Mouse (Mus musculus): Measurements from ENCODE around the gene Actn3. TPM values are rescaled to one million over a fixed set of nuclear protein-coding genes. Genes with fewer than 3 reads are reported as not detected.

Actn3 gene
- polyA plus RNA-seq (2012; rRNA removed), result 0.32 and 0.58 TPM in 2 replicates

- 5% methylated on average over 17 of the region's 17 CpGs for WGBS
- H3K27ac ChIP-seq (ENCODE audit: insufficient read depth, low read depth, low read length), result no peak within 1 kb of the TSS
Measured at GRCm38 (mm10) chr19:4877785-4878184, at the start of gene Actn3. Gene Actn3, minus strand, starts transcription at chr19:4877909.

GRCm38 (mm10) chr19:4925121-4925860 lies 47.6 kb upstream of the Actn3 start:
- WGBS, result 96% methylated on average over 11 of the region's 11 CpGs

More at GRCm38 (mm10) chr19:4877785-4878184, at the start of gene Actn3:
- H3K36me3 ChIP-seq (ENCODE audit: control insufficient read depth, insufficient read depth, low read length), result no peaks in the 10 kb centered on the region
- H3K27me3 ChIP-seq (ENCODE audit: control insufficient read depth, insufficient read depth, low read length), result 0 out of 2 replicates have a peak, but pooled peaks cover 2% of the 10 kb centered on the region
- H3K4me1 ChIP-seq (ENCODE audit: control insufficient read depth, insufficient read depth, insufficient read length, low read length), result peaks cover 6% of the 10 kb centered on the region
- H3K4me3 ChIP-seq (ENCODE audit: low read depth, low read length), result peak within 1 kb of the TSS; percentile 92
- TF ChIP-seq POLR2A (IDR thresholded peaks at IDR 0.05; ENCODE audit: low read depth, low read length) (no peak), CTCF (IDR thresholded peaks at IDR 0.05; ENCODE audit: extremely low read depth, insufficient read length, insufficient replicate concordance, low read depth, low read length) (no peak)

GRCm38 (mm10) chr19:4919652-4920051 lies 41.9 kb upstream of the Actn3 start:
- H3K27me3 ChIP-seq (ENCODE audit: control insufficient read depth, insufficient read depth, low read length), result no peaks in the 10 kb centered on the region

More at GRCm38 (mm10) chr19:4925121-4925860, 47.6 kb upstream of the Actn3 start:
- Histone ChIP-seq H3K27ac (ENCODE audit: insufficient read depth, low read depth, low read length) (no peak overlapping the region), H3K4me1 (ENCODE audit: control insufficient read depth, insufficient read depth, insufficient read length, low read length) (peaks cover 12% of the 10 kb centered on the region; the same call in 1 of the 2 replicates), H3K27me3 (ENCODE audit: control insufficient read depth, insufficient read depth, low read length) (no peaks in the 10 kb centered on the region), H3K4me3 (ENCODE audit: low read depth, low read length) (no peak overlapping the region), H3K36me3 (ENCODE audit: control insufficient read depth, insufficient read depth, low read length) (peaks cover 35% of the 10 kb centered on the region)
- TF ChIP-seq CTCF (IDR thresholded peaks at IDR 0.05; ENCODE audit: extremely low read depth, insufficient read length, insufficient replicate concordance, low read depth, low read length) (no peak), POLR2A (IDR thresholded peaks at IDR 0.05; ENCODE audit: low read depth, low read length) (no peak)

GRCm38 (mm10) chr19:4916827-4917226 lies 39.1 kb upstream of the Actn3 start:
- Histone ChIP-seq H3K4me3 (ENCODE audit: low read depth, low read length) (no peak overlapping the region), H3K27me3 (ENCODE audit: control insufficient read depth, insufficient read depth, low read length) (no peaks in the 10 kb centered on the region), H3K27ac (ENCODE audit: insufficient read depth, low read depth, low read length) (no peak overlapping the region), H3K36me3 (ENCODE audit: control insufficient read depth, insufficient read depth, low read length) (peaks cover 88% of the 10 kb centered on the region), H3K4me1 (ENCODE audit: control insufficient read depth, insufficient read depth, insufficient read length, low read length) (no peaks in the 10 kb centered on the region)
- WGBS, result 55% methylated on average over 10 of the region's 10 CpGs
- TF ChIP-seq CTCF (IDR thresholded peaks at IDR 0.05; ENCODE audit: extremely low read depth, insufficient read length, insufficient replicate concordance, low read depth, low read length), result no peak

More at GRCm38 (mm10) chr19:4919652-4920051, 41.9 kb upstream of the Actn3 start:
- 84% methylated on average over 6 of the region's 6 CpGs for WGBS
- no peak overlapping the region for H3K27ac ChIP-seq (ENCODE audit: insufficient read depth, low read depth, low read length)
- H3K36me3 ChIP-seq (ENCODE audit: control insufficient read depth, insufficient read depth, low read length), result peaks cover 86% of the 10 kb centered on the region
- no peaks in the 10 kb centered on the region for H3K4me1 ChIP-seq (ENCODE audit: control insufficient read depth, insufficient read depth, insufficient read length, low read length)
- no peak overlapping the region for H3K4me3 ChIP-seq (ENCODE audit: low read depth, low read length)
- TF ChIP-seq POLR2A (IDR thresholded peaks at IDR 0.05; ENCODE audit: low read depth, low read length) (no peak), CTCF (IDR thresholded peaks at IDR 0.05; ENCODE audit: extremely low read depth, insufficient read length, insufficient replicate concordance, low read depth, low read length) (no peak)

GRCm38 (mm10) chr19:4915924-4916603 lies 38.4 kb upstream of the Actn3 start:
- H3K36me3 ChIP-seq (ENCODE audit: control insufficient read depth, insufficient read depth, low read length), result peaks cover 86% of the 10 kb centered on the region

GRCm38 (mm10) chr19:4909376-4909775 lies 31.7 kb upstream of the Actn3 start:
- TF ChIP-seq CTCF (IDR thresholded peaks at IDR 0.05; ENCODE audit: extremely low read depth, insufficient read length, insufficient replicate concordance, low read depth, low read length), result no peak
- TF ChIP-seq POLR2A (IDR thresholded peaks at IDR 0.05; ENCODE audit: low read depth, low read length), result no peak
- H3K4me1 ChIP-seq (ENCODE audit: control insufficient read depth, insufficient read depth, insufficient read length, low read length), result no peaks in the 10 kb centered on the region
- no peaks in the 10 kb centered on the region for H3K27me3 ChIP-seq (ENCODE audit: control insufficient read depth, insufficient read depth, low read length)
- H3K36me3 ChIP-seq (ENCODE audit: control insufficient read depth, insufficient read depth, low read length), result peaks cover 52% of the 10 kb centered on the region
- H3K27ac ChIP-seq (ENCODE audit: insufficient read depth, low read depth, low read length), result no peak overlapping the region
- H3K4me3 ChIP-seq (ENCODE audit: low read depth, low read length), result no peak overlapping the region
- 95% methylated on average over 7 of the region's 7 CpGs for WGBS

More at GRCm38 (mm10) chr19:4915924-4916603, 38.4 kb upstream of the Actn3 start:
- Histone ChIP-seq H3K27me3 (ENCODE audit: control insufficient read depth, insufficient read depth, low read length) (no peaks in the 10 kb centered on the region), H3K4me3 (ENCODE audit: low read depth, low read length) (no peak overlapping the region), H3K27ac (ENCODE audit: insufficient read depth, low read depth, low read length) (no peak overlapping the region), H3K4me1 (ENCODE audit: control insufficient read depth, insufficient read depth, insufficient read length, low read length) (no peaks in the 10 kb centered on the region)
- 94% methylated on average over 15 of the region's 15 CpGs for WGBS
- TF ChIP-seq CTCF (IDR thresholded peaks at IDR 0.05; ENCODE audit: extremely low read depth, insufficient read length, insufficient replicate concordance, low read depth, low read length) (no peak), POLR2A (IDR thresholded peaks at IDR 0.05; ENCODE audit: low read depth, low read length) (no peak)

- TF ChIP-seq CTCF (IDR thresholded peaks at IDR 0.05; ENCODE audit: extremely low read depth, insufficient read length, insufficient replicate concordance, low read depth, low read length) (peak; percentile 57; the same call in 1 of the 2 replicates), POLR2A (IDR thresholded peaks at IDR 0.05; ENCODE audit: low read depth, low read length) (no peak)
- Histone ChIP-seq H3K27ac (ENCODE audit: insufficient read depth, low read depth, low read length) (no peak overlapping the region), H3K4me1 (ENCODE audit: control insufficient read depth, insufficient read depth, insufficient read length, low read length) (no peaks in the 10 kb centered on the region), H3K4me3 (ENCODE audit: low read depth, low read length) (no peak overlapping the region), H3K36me3 (ENCODE audit: control insufficient read depth, insufficient read depth, low read length) (peaks cover 41% of the 10 kb centered on the region), H3K27me3 (ENCODE audit: control insufficient read depth, insufficient read depth, low read length) (no peaks in the 10 kb centered on the region)
- 89% methylated on average over 4 of the region's 4 CpGs for WGBS
Measured at GRCm38 (mm10) chr19:4908107-4908506, 30.4 kb upstream of the Actn3 start.
